Mouse (Mus musculus) CH12.LX (cell line): ENCODE data around the gene Ablim1.

Experiments
- BHLHE40 ChIP-seq: IDR thresholded peaks from 2 replicates; pipeline ENCODE4 v1.6.1; 2011; ENCODE audit warnings: mild to moderate bottlenecking, low read depth, low read length, improper control_type of control experiment
- CHD1 ChIP-seq: IDR thresholded peaks from 2 replicates; pipeline ENCODE4 v1.6.1; 2012; ENCODE audit warnings: low read depth, low read length, improper control_type of control experiment, inconsistent platforms
- CHD2 ChIP-seq: IDR thresholded peaks from 2 replicates; pipeline ENCODE4 v1.6.1; 2011; ENCODE audit warnings: low read length, improper control_type of control experiment
- CTCF ChIP-seq, 2 experiments: IDR thresholded peaks in 1 of 2; conservative IDR thresholded peaks in 1 of 2; 2 replicates each; pipeline ENCODE4 v1.5.1; 2011 to 2012; ENCODE audit warnings: low read depth in 2 of 2, low read length in 2 of 2, improper control_type of control experiment in 1 of 2, inconsistent platforms in 1 of 2, mild to moderate bottlenecking in 1 of 2, moderate library complexity in 1 of 2
- EP300 ChIP-seq: IDR thresholded peaks from 2 replicates; pipeline ENCODE4 v1.6.1; 2011; ENCODE audit warnings: low read length, improper control_type of control experiment
- MAX ChIP-seq: IDR thresholded peaks from 2 replicates; pipeline ENCODE4 v1.6.1; 2011; ENCODE audit warnings: low read length, improper control_type of control experiment
- MEF2A ChIP-seq: IDR thresholded peaks from 2 replicates; pipeline ENCODE4 v1.6.1; 2014; ENCODE audit warnings: low read depth, mild to moderate bottlenecking, inconsistent platforms, low read length, improper control_type of control experiment, borderline replicate concordance
- NRF1 ChIP-seq: IDR thresholded peaks from 2 replicates; pipeline ENCODE4 v1.6.1; 2014; ENCODE audit warnings: low read depth, mild to moderate bottlenecking, inconsistent platforms, low read length, improper control_type of control experiment, moderate library complexity
- PAX5 ChIP-seq: IDR thresholded peaks from 2 replicates; pipeline ENCODE4 v1.6.1; 2012; ENCODE audit warnings: low read length, inconsistent platforms, mixed read lengths
- POLR2A ChIP-seq: IDR thresholded peaks from 2 replicates; pipeline ENCODE4 v1.6.1; 2011; ENCODE audit warnings: low read depth, mild to moderate bottlenecking, improper control_type of control experiment, low read length
- RCOR1 ChIP-seq: conservative IDR thresholded peaks from 2 replicates; pipeline ENCODE4 v1.6.1; 2012; ENCODE audit warnings: low read depth, mild to moderate bottlenecking, inconsistent platforms, low read length, improper control_type of control experiment
- SIN3A ChIP-seq: IDR thresholded peaks from 2 replicates; pipeline ENCODE4 v1.6.1; 2012; ENCODE audit warnings: low read length, improper control_type of control experiment, inconsistent platforms
- TCF12 ChIP-seq: IDR thresholded peaks from 2 replicates; pipeline ENCODE4 v1.6.1; 2014; ENCODE audit warnings: low read depth, mild to moderate bottlenecking, inconsistent platforms, low read length, improper control_type of control experiment
- ZNF384 ChIP-seq: IDR thresholded peaks from 2 replicates; pipeline ENCODE4 v1.6.1; 2012; ENCODE audit warnings: low read depth, low read length, improper control_type of control experiment, inconsistent platforms

- TF ChIP-seq NRF1 (no peak), CHD1 (no peak), ZNF384 (no peak), CTCF (conservative IDR thresholded peaks at IDR 0.05 in 1 of 2, IDR thresholded peaks at IDR 0.05 in 1 of 2; ENCODE audit: low read depth in 2 of 2, low read length in 2 of 2) (no peak), MAX (no peak), POLR2A (no peak), EP300 (no peak), MEF2A (no peak), BHLHE40 (no peak), CHD2 (no peak), SIN3A (no peak), TCF12 (no peak), PAX5 (no peak), RCOR1 (no peak)
Measured at GRCm38 (mm10) chr19:57277010-57277409, 37.7 kb downstream of the Ablim1 start.
